Mouse (Mus musculus) kidney, embryonic 16.5 days (tissue): ENCODE measurements around the gene Zfhx3. TPM values are rescaled to one million over a fixed set of nuclear protein-coding genes. Genes with fewer than 3 reads are reported as not detected.

Experiments
- ATAC-seq: fragments of 200-750 bp; cut with Nextera tagmentation; 2 replicates; pipeline ENCODE4 v1.8.0; 2017; ENCODE audit warnings: moderate TSS enrichment; ENCODE audit not compliant: low FRiP score, low TSS enrichment
- H3K27ac ChIP-seq: fragments of 300-500 bp; sonication (generic); 2 replicates; pipeline ENCODE4 v1.5.1; 2014; ENCODE audit warnings: low read length
- H3K27me3 ChIP-seq: fragments of 300-500 bp; sonication (generic); 2 replicates; pipeline ENCODE4 v1.6.1; 2014; ENCODE audit warnings: low read length, control low read depth, mixed read lengths; ENCODE audit not compliant: insufficient read depth
- H3K36me3 ChIP-seq: fragments of 300-500 bp; sonication (generic); 2 replicates; pipeline ENCODE4 v1.6.1; 2014; ENCODE audit warnings: low read length, control low read depth, mixed read lengths; ENCODE audit not compliant: insufficient read depth
- H3K4me1 ChIP-seq: fragments of 300-500 bp; sonication (generic); 2 replicates; pipeline ENCODE4 v1.6.1; 2014; ENCODE audit warnings: low read length, control low read depth, mixed read lengths; ENCODE audit not compliant: insufficient read depth
- H3K4me2 ChIP-seq: fragments of 300-500 bp; sonication (generic); replicated peaks from 2 replicates; pipeline ENCODE4 v1.6.1; 2014; ENCODE audit warnings: low read depth, low read length
- H3K4me3 ChIP-seq: fragments of 300-500 bp; sonication (generic); 2 replicates; pipeline ENCODE4 v1.5.1; 2014; ENCODE audit warnings: mild to moderate bottlenecking, low read length
- H3K9ac ChIP-seq: fragments of 300-500 bp; sonication (generic); replicated peaks from 2 replicates; pipeline ENCODE4 v1.6.1; 2014; ENCODE audit warnings: low read length
- H3K9me3 ChIP-seq: fragments of 300-500 bp; sonication (generic); 2 replicates; pipeline ENCODE4 v1.6.1; 2016; ENCODE audit warnings: low read length, control low read depth
- WGBS: fragments of 180-500 bp; shearing (Covaris S2); extraction: QIAGEN DNeasy Blood & Tissue Kit; methylation state at CpG from one replicate; pipeline ENCODE4 v1.1.7; 2014; 5-methylcytosine and 5-hydroxymethylcytosine counted together
- polyA plus RNA-seq: library from polyadenylated mRNA; unstranded; fragments of >200 nt; fragmentation: Nextera tagmentation; extraction: Ambion mirVana; gene quantifications from 2 replicates; pipeline ENCODE4 v1.2.1, GENCODE M21; 2015

Gene Zfhx3
- polyA plus RNA-seq, 1 experiment from 2014 or later, result 6.6 TPM

DNA sequence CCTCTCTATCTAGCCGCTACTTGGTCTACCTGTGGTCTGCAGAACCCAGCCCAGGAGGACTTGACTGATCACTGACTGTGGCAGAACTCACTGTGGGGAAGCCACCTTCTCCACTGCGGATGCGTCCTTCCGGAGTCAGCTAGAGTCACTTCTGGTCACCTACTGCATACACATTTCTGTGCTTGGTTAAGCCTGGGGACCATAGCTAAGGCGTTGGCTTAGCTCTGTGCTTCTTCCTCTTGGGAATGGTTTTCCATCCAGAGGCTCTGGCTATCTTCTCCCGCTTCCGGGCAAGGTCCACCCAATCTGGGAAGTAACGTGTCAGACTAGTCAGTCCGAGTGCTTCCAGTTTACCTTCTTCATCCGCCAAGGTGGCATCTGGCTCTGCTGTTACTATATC, 56.4 kb downstream of the Zfhx3 start:
- no peak overlapping the region for H3K27ac ChIP-seq
- H3K4me2 ChIP-seq, result no peak overlapping the region
- ATAC-seq, result no peak
- H3K27me3 ChIP-seq, result no peaks in the 10 kb centered on the region
- no peak overlapping the region for H3K4me3 ChIP-seq
- no peaks in the 10 kb centered on the region for H3K36me3 ChIP-seq
- WGBS, result 92% methylated on average over 10 of the region's 10 CpGs
- no peaks in the 10 kb centered on the region for H3K4me1 ChIP-seq
- H3K9me3 ChIP-seq, result no peaks in the 10 kb centered on the region
- no peak overlapping the region for H3K9ac ChIP-seq

- Histone ChIP-seq H3K27me3 (no peaks in the 10 kb centered on the region), H3K9ac (no peak overlapping the region), H3K9me3 (no peaks in the 10 kb centered on the region), H3K36me3 (no peaks in the 10 kb centered on the region), H3K4me2 (no peak overlapping the region), H3K4me1 (no peaks in the 10 kb centered on the region), H3K4me3 (no peak overlapping the region), H3K27ac (no peak overlapping the region)
- 86% methylated on average over 11 of the region's 11 CpGs for WGBS
- ATAC-seq, result no peak
Observed at GRCm38 (mm10) chr8:108011516-108011915, 69.1 kb downstream of the Zfhx3 start.

GRCm38 (mm10) chr8:108017727-108018126, 75.3 kb downstream of the Zfhx3 start:
- Histone ChIP-seq H3K4me3 (no peak overlapping the region), H3K9me3 (no peaks in the 10 kb centered on the region), H3K27ac (no peak overlapping the region), H3K9ac (no peak overlapping the region), H3K4me2 (no peak overlapping the region), H3K4me1 (no peaks in the 10 kb centered on the region), H3K36me3 (no peaks in the 10 kb centered on the region), H3K27me3 (no peaks in the 10 kb centered on the region)
- no peak for ATAC-seq
- 65% methylated on average over 5 of the region's 5 CpGs for WGBS

GRCm38 (mm10) chr8:108019651-108020050, 77.2 kb downstream of the Zfhx3 start:
- no peak overlapping the region for H3K27ac ChIP-seq
- 89% methylated on average over 3 of the region's 3 CpGs for WGBS
- no peak overlapping the region for H3K9ac ChIP-seq
- H3K9me3 ChIP-seq, result no peaks in the 10 kb centered on the region
- no peaks in the 10 kb centered on the region for H3K36me3 ChIP-seq
- no peak for ATAC-seq
- H3K4me2 ChIP-seq, result no peak overlapping the region
- no peaks in the 10 kb centered on the region for H3K4me1 ChIP-seq
- H3K4me3 ChIP-seq, result no peak overlapping the region
- H3K27me3 ChIP-seq, result no peaks in the 10 kb centered on the region

DNA sequence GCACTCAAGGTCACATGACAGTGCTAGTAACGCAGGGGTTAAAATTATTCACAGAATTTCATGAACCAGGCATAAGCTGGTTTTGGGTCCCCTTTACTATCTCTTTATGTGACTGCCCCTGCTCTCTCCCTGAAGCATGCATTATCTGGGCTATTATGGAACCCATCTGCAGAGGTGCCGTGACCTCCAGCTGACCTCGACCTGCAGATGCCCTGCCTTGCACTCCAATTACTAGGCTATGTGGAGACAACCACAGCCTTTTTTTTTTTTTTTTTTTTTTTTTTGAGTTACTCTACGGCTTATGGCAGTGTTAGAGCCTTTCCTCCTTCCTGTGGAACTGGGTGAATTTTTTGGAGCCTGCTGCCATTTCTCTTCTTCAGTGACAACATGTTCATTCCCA, 80.0 kb downstream of the Zfhx3 start:
- H3K4me3 ChIP-seq, result no peak overlapping the region
- H3K27ac ChIP-seq, result no peak overlapping the region
- no peaks in the 10 kb centered on the region for H3K27me3 ChIP-seq
- no peak overlapping the region for H3K9ac ChIP-seq
- H3K9me3 ChIP-seq, result peaks cover 4% of the 10 kb centered on the region; the same call in 1 of the 2 replicates
- peaks cover 8% of the 10 kb centered on the region for H3K4me1 ChIP-seq
- H3K4me2 ChIP-seq, result no peak overlapping the region
- 49% methylated on average over 4 of the region's 4 CpGs for WGBS
- no peak for ATAC-seq
- H3K36me3 ChIP-seq, result no peaks in the 10 kb centered on the region

DNA sequence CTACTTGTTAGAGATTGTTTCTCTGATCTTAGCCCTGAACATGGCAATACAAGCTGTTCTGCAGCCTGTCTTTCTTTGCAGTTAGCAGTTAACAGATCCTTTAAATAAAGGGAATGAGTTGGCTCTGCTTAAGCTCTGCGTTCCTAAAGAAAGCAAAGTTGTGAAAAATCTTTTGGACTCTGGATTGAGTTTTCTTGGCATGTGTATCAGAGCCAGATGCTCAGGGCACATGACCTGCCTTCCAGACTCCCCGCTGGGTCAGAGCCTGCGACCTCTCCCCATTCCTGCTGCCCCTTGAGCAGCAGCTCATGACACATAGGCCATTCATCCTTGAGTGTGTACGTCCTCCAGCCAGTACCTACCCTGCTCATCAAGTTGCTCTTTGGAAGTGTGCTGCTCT, 81.9 kb downstream of the Zfhx3 start:
- Histone ChIP-seq H3K4me1 (peaks cover 21% of the 10 kb centered on the region), H3K36me3 (no peaks in the 10 kb centered on the region), H3K27ac (no peak overlapping the region), H3K9ac (no peak overlapping the region), H3K4me3 (no peak overlapping the region), H3K27me3 (0 out of 2 replicates have a peak, but pooled peaks cover 3% of the 10 kb centered on the region), H3K4me2 (no peak overlapping the region), H3K9me3 (peaks cover 4% of the 10 kb centered on the region; the same call in 1 of the 2 replicates)
- WGBS, result 39% methylated on average over 4 of the region's 4 CpGs
- ATAC-seq, result no peak

GRCm38 (mm10) chr8:108025249-108025648, 82.8 kb downstream of the Zfhx3 start:
- WGBS, result 86% methylated on average over 2 of the region's 2 CpGs
- Histone ChIP-seq H3K36me3 (no peaks in the 10 kb centered on the region), H3K4me1 (peaks cover 21% of the 10 kb centered on the region), H3K27ac (no peak overlapping the region), H3K9me3 (peaks cover 4% of the 10 kb centered on the region; the same call in 1 of the 2 replicates), H3K4me3 (no peak overlapping the region), H3K9ac (no peak overlapping the region), H3K27me3 (0 out of 2 replicates have a peak, but pooled peaks cover 3% of the 10 kb centered on the region), H3K4me2 (no peak overlapping the region)
- no peak for ATAC-seq

DNA sequence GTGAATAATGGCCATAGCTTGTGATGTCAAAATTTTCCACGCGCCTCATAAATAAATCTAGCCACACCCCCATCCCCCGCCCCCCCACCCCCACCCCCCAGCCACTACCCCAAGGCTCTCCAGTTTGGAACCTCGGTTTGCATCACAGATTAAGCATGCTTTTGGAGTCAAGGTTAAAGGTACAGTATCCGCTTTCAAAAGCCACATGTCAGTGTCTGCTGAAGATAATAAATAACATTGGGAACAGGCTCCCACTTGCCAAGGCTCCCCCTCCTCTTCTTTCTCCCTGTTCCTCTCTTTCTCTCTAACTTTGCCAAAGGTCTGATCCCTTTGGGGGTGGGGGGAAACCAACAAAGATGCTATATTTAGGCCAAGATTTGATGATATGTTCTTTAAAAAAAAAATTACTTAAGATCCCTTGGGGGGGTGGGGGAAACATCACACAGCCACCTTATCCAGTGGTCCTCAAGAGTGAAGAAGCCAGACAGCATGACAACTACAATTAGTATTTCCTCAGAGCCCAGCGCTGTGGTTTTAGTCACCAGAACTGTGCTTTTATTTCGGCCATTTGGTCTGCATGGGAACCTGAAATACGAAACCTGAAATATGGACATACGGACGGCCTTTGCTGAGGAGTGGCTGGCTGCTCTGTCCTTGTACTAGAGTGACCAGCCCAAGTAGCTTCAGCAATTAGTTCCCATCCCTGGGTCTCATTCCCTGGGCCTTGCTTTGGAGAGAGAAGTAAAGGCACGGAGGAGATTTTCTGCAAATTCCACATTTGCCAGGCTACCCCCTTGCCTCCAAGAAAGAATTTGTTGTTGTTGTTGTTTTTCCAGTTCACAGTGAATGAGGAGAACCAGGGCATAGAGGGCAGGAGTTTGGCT, 84.4 kb downstream of the Zfhx3 start:
- peaks cover 21% of the 10 kb centered on the region for H3K4me1 ChIP-seq
- 20% methylated on average over 11 of the region's 11 CpGs for WGBS
- peaks cover 4% of the 10 kb centered on the region; the same call in 1 of the 2 replicates for H3K9me3 ChIP-seq
- peak overlapping the region; percentile 32; the same call in 1 of the 2 replicates for H3K4me3 ChIP-seq
- H3K36me3 ChIP-seq, result no peaks in the 10 kb centered on the region
- no peak overlapping the region for H3K9ac ChIP-seq
- peak overlapping the region; percentile 37; the same call in 1 of the 2 replicates for H3K27ac ChIP-seq
- peak overlapping the region; percentile 61 for H3K4me2 ChIP-seq
- 0 out of 2 replicates have a peak, but pooled peaks cover 3% of the 10 kb centered on the region for H3K27me3 ChIP-seq
- peak; percentile 64 for ATAC-seq

DNA sequence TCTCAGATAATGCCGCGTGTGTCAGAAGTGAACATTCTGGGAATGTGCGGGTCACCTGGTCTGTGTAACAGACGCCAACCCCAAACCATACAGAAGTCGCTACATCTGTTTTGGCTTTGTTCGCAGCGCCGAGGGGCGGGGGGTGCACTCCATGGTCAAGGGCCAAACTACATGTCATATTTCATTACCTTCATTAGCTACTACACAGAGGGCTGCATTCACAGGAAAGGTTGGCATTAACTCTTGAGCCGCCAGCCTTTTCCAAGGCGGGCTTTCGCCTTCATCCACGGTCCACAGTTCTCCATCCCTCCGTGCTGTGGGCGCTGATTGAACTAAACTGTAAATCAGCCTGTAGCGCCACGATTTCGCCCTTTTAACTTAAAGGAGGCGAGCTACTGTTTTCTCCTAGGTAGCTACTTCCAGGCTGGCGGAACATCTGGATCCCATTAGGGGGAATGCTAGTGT, 85.1 kb downstream of the Zfhx3 start:
- Histone ChIP-seq H3K27ac (peak overlapping the region; percentile 37; the same call in 1 of the 2 replicates), H3K4me2 (peak overlapping the region; percentile 61), H3K9ac (no peak overlapping the region; the same call in 1 of the 2 replicates), H3K27me3 (0 out of 2 replicates have a peak, but pooled peaks cover 3% of the 10 kb centered on the region), H3K36me3 (no peaks in the 10 kb centered on the region), H3K4me3 (peak overlapping the region; percentile 32), H3K9me3 (peaks cover 4% of the 10 kb centered on the region; the same call in 1 of the 2 replicates), H3K4me1 (peaks cover 21% of the 10 kb centered on the region)
- WGBS, result 10% methylated on average over 20 of the region's 20 CpGs
- 0 out of 2 replicates have a peak, but pooled peaks have one; percentile 37 for ATAC-seq

DNA sequence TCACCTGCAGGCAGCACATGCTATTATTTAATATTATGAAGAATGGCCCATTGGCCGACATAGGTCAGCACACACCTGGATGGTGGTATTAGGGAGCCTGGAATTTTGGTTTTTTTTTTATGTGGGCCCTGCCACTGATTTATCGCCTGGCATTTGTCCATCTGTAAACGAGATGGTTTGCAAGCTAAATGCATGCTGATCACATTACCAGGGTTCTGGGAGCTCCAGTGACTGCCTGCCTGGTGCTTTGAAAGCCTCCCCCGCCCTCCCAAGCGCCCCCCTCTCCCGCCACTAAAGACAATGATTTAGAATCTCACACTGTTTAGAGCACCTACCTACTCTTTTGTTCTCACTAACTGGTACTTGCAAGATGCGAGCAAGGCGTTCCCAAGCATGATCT, 86.0 kb downstream of the Zfhx3 start:
- Histone ChIP-seq H3K27me3 (0 out of 2 replicates have a peak, but pooled peaks cover 3% of the 10 kb centered on the region), H3K4me3 (no peak overlapping the region), H3K27ac (no peak overlapping the region), H3K9ac (no peak overlapping the region), H3K36me3 (no peaks in the 10 kb centered on the region), H3K9me3 (peaks cover 4% of the 10 kb centered on the region; the same call in 1 of the 2 replicates), H3K4me1 (peaks cover 21% of the 10 kb centered on the region), H3K4me2 (no peak overlapping the region)
- 15% methylated on average over 8 of the region's 8 CpGs for WGBS
- peak; percentile 22; the same call in 1 of the 2 replicates for ATAC-seq
